In the genomic region with DNA sequence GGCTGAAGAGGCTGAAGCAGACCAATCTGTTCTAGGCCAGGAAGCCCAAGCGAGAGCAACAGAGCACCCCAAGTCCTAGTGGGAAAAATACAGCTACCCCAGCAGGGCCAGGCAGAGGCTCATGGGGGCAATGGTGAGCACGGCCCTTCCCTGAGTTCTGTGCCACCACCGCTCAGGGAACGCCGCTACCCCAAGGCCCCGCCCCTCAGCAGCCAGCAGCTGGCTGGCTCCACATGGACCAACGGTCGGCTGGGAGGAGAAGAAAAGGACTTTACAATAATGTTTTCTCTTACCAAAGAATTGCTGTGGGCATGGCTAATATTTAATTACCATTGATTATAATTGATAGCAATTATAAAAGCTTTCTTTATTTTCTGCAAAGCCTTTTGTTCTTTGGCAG, we compare ENCODE assay signal across 27 mouse cellular contexts. TPM values are rescaled to one million over a fixed set of nuclear protein-coding genes. Genes with fewer than 3 reads are reported as not detected.
DNase-seq lines count a peak whose midpoint lies in the region; TF ChIP-seq lines count a peak whose summit lies in the region.
"Had no signal": no experiment of that assay in that cellular context is flagged by ENCODE, and none has a peak within 500 bp of the region (broad histone marks: within the 10 kb centered on the region; RNA-seq: fewer than 3 reads in every experiment).

No protein-coding gene starts in this region.

- peaks cover 5% of the 10 kb centered on the region for H3K9me3 ChIP-seq in heart, embryonic 10.5 days
- no peaks in the 10 kb centered on the region for H3K9me3 ChIP-seq in ES-Bruce4 (replicated peaks; ENCODE audit: control insufficient read depth, insufficient read depth, low read length, poor library complexity, severe bottlenecking)

- H3K9ac ChIP-seq in ES-Bruce4 (ENCODE audit: low read depth, poor library complexity, severe bottlenecking), result no peak overlapping the region
- H3K9ac ChIP-seq: embryonic facial prominence, embryonic 13.5 days; forebrain, embryonic 12.5 days; forebrain, embryonic 15.5 days; heart, embryonic 13.5 days; hindbrain, embryonic 12.5 days; hindbrain, embryonic 15.5 days had no signal

- peaks cover 3% of the 10 kb centered on the region for H3K36me3 ChIP-seq in heart, embryonic 10.5 days
- peaks cover 4% of the 10 kb centered on the region; the same call in 1 of the 2 replicates for H3K36me3 ChIP-seq in ES-Bruce4 (ENCODE audit: control insufficient read depth, insufficient read depth, low read length, poor library complexity, severe bottlenecking)
- H3K36me3 ChIP-seq: heart, embryonic 13.5 days had no signal

- peak; percentile 46 for DNase-seq in heart, embryonic 10.5 days (ENCODE audit: low spot score)
- DNase-seq in heart, adult 8-10 months (ENCODE audit: low spot score), result no peak
- peak; percentile 67 for DNase-seq in R1 (ENCODE audit: low read depth, low spot score)
- DNase-seq in ovary, postnatal 36 days (ENCODE audit: low spot score), result no peak
- DNase-seq in adrenal gland, adult 8-10 months, result no peak
- DNase-seq: adrenal gland, adult 2 months; adrenal gland, postnatal 25 days; B cell, adult 2 months; cerebellum, adult 11-12 months; cerebellum, adult 8-10 months; cerebellum, postnatal 10 days; cerebellum, postnatal 36 days; embryo, embryonic 11 days; gastrocnemius, postnatal 10 days; gastrocnemius, postnatal 36 days; heart, postnatal 14 days; kidney, adult 2 months had no signal

- TF ChIP-seq CTCF in ES-Bruce4 (IDR thresholded peaks at IDR 0.05; ENCODE audit: low read depth, low read length), result peak; percentile 8

- no peak overlapping the region for H3K4me3 ChIP-seq in heart, embryonic 10.5 days
- peak overlapping the region; percentile 43 for H3K4me3 ChIP-seq in ES-Bruce4 (ENCODE audit: low read depth, low read length)
- H3K4me3 ChIP-seq: embryonic facial prominence, embryonic 10.5 days; embryonic facial prominence, embryonic 13.5 days; erythroblast, embryonic 14.5 days; forebrain, embryonic 12.5 days; forebrain, embryonic 15.5 days; heart, embryonic 13.5 days; hindbrain, embryonic 12.5 days; hindbrain, embryonic 15.5 days had no signal

- WGBS in heart, embryonic 10.5 days, result 77% methylated on average over 8 of the region's 8 CpGs

- TF ChIP-seq EP300 in ES-Bruce4 (IDR thresholded peaks at IDR 0.05; ENCODE audit: insufficient read depth, low read depth, low read length), result peak; percentile 63

- H3K27ac ChIP-seq in heart, embryonic 10.5 days, result no peak overlapping the region
- H3K27ac ChIP-seq in ES-Bruce4 (ENCODE audit: insufficient read depth, low read length), result 0 out of 2 replicates have a peak overlapping the region, but pooled peaks have one; percentile 12
- H3K27ac ChIP-seq: embryonic facial prominence, embryonic 10.5 days; embryonic facial prominence, embryonic 13.5 days; forebrain, embryonic 12.5 days; forebrain, embryonic 15.5 days; heart, embryonic 13.5 days; hindbrain, embryonic 12.5 days; hindbrain, embryonic 15.5 days had no signal

- TF ChIP-seq POLR2A in ES-Bruce4 (IDR thresholded peaks at IDR 0.05; ENCODE audit: insufficient read depth, low read length), result no peak

- H3K4me1 ChIP-seq in heart, embryonic 10.5 days, result no peaks in the 10 kb centered on the region
- peaks cover 4% of the 10 kb centered on the region for H3K4me1 ChIP-seq in ES-Bruce4 (ENCODE audit: control insufficient read depth, insufficient read depth, low read length)
- H3K4me1 ChIP-seq: embryonic facial prominence, embryonic 10.5 days; embryonic facial prominence, embryonic 13.5 days; forebrain, embryonic 12.5 days; forebrain, embryonic 15.5 days; heart, embryonic 13.5 days; hindbrain, embryonic 12.5 days; hindbrain, embryonic 15.5 days had no signal

- H3K27me3 ChIP-seq in heart, embryonic 10.5 days (ENCODE audit: insufficient read depth, poor library complexity, severe bottlenecking), result no peaks in the 10 kb centered on the region
- no peaks in the 10 kb centered on the region for H3K27me3 ChIP-seq in ES-Bruce4 (ENCODE audit: control insufficient read depth, insufficient read depth, low read length, poor library complexity, severe bottlenecking)
- H3K27me3 ChIP-seq: CH12.LX; embryonic facial prominence, embryonic 13.5 days; forebrain, embryonic 12.5 days; forebrain, embryonic 15.5 days; heart, embryonic 13.5 days; hindbrain, embryonic 12.5 days; hindbrain, embryonic 15.5 days had no signal

RNA-seq across cellular contexts. Expression of a gene that starts 25.2 kb away (rescaled TPM):
- polyA plus RNA-seq in heart, embryonic 10.5 days (2016; fragmentation: Nextera tagmentation; extraction: Ambion mirVana), result 3.5 and 3.7 TPM in 2 replicates
- total RNA-seq in heart, adult 8-10 months (2022), result 1 to 10 TPM; 2.8 to 6.1 (median 3.8) TPM
- polyA plus RNA-seq in ES-Bruce4 (2011; ENCODE audit: insufficient read depth, insufficient read length, low read depth, missing spikeins), result 31.2 and 37.4 TPM in 2 replicates
- total RNA-seq in adrenal gland, adult 8-10 months (2022), result 10 to 100 TPM; 25.7 to 36.3 (median 29.4) TPM
- polyA plus RNA-seq: erythroblast, embryonic 14.5 days had no signal

RNA-seq across cellular contexts. Expression of a gene that starts 52.5 kb away (rescaled TPM):
- 55.5 and 72.0 TPM in 2 replicates for polyA plus RNA-seq in heart, embryonic 10.5 days (2016; fragmentation: Nextera tagmentation; extraction: Ambion mirVana)
- 1 to 10 TPM; 4.9 to 7.1 (median 6.0) TPM for total RNA-seq in heart, adult 8-10 months (2022)
- polyA plus RNA-seq in ES-Bruce4 (2011; ENCODE audit: insufficient read depth, insufficient read length, low read depth, missing spikeins), result 92.5 and 99.6 TPM in 2 replicates
- 10 to 100 TPM; 10.8 to 12.1 (median 11.6) TPM for total RNA-seq in adrenal gland, adult 8-10 months (2022)

Comparison
In these comparisons a context has a peak if more than half of its experiments do, and no peak if none do; other contexts are left out.
1. DNase-seq: peak in heart, embryonic 10.5 days (single experiment) and R1 (single experiment); none in heart, adult 8-10 months (single experiment), ovary, postnatal 36 days (single experiment) and adrenal gland, adult 8-10 months (single experiment).